Mouse (Mus musculus) myocyte (in vitro differentiated cells): Measurements from ENCODE around the gene Pld1.

ENCODE experiments used
- MAX ChIP-seq: IDR thresholded peaks from one replicate; pipeline ENCODE4 v1.6.1; 2011; ENCODE audit warnings: low read depth, mild to moderate bottlenecking, control low read depth
- POLR2A ChIP-seq: IDR thresholded peaks from one replicate; pipeline ENCODE4 v1.6.1; 2011; ENCODE audit warnings: low read depth, mild to moderate bottlenecking, control low read depth, moderate library complexity; ENCODE audit not compliant: insufficient read length
- USF1 ChIP-seq: IDR thresholded peaks from one replicate; pipeline ENCODE4 v1.6.1; 2011; ENCODE audit warnings: low read depth, mild to moderate bottlenecking, control low read depth, moderate library complexity

- TF ChIP-seq POLR2A (no peak), USF1 (no peak), MAX (no peak)
These were observed 78.5 kb downstream of the Pld1 start for GRCm38 (mm10) chr3:28017002-28017401.
